Mouse (Mus musculus) cerebellum, adult 18-20 months (tissue): ENCODE data around the gene Erbb4.

Experiments used
- DNase-seq, 2 experiments: peaks; one replicate each; pipeline ENCODE4 v3.0.0; 2021

Erbb4 gene

GRCm38 (mm10) chr1:68049856-68050255 is 1058.0 kb downstream of the Erbb4 start:
- DNase-seq, result no peak

- no peak for DNase-seq
These were observed 1060.7 kb downstream of the Erbb4 start for GRCm38 (mm10) chr1:68047139-68047538.

GRCm38 (mm10) chr1:68046551-68046970 is 1061.3 kb downstream of the Erbb4 start:
- peak in 1 of 2 experiments; percentile 13 for DNase-seq

- no peak for DNase-seq
These were observed 1083.5 kb downstream of the Erbb4 start for GRCm38 (mm10) chr1:68024086-68024940.

- no peak for DNase-seq
These were observed 1087.8 kb downstream of the Erbb4 start for GRCm38 (mm10) chr1:68020020-68020419.

- no peak for DNase-seq
These were observed 1088.2 kb downstream of the Erbb4 start for GRCm38 (mm10) chr1:68019618-68020017.
